Mouse (Mus musculus): Measurements from ENCODE around the gene Col4a3bp.
"Not testable (repeated sequence)": the region's sequence is repeated elsewhere in the genome, so short reads cannot be mapped to it uniquely, and the experiment has no call there.

Gene Col4a3bp

GRCm38 (mm10) chr13:96658936-96659335, 116.5 kb downstream of the Col4a3bp start:
- no peak for DNase-seq

GRCm38 (mm10) chr13:96660095-96660860, 117.9 kb downstream of the Col4a3bp start:
- no peak for DNase-seq

DNA sequence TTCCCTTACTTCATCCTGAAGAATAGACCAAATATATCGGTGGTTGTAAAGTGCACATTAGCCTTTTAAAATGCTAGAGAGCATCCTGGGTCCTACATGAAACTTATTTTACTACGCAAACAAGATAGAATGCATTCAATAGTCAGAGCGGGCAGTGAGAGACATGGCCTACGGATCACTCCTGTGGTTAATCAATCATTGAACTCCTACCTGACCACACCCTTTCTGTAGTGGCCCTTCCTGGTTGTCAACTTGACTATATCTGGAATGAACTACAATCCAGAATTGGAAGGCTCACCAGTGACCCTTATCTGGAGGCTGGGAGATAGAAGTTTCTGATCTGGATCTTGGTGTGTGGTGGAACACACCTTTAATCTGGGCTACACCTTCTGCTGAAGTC, 120.7 kb downstream of the Col4a3bp start:
- not testable (repeated sequence) for DNase-seq

DNA sequence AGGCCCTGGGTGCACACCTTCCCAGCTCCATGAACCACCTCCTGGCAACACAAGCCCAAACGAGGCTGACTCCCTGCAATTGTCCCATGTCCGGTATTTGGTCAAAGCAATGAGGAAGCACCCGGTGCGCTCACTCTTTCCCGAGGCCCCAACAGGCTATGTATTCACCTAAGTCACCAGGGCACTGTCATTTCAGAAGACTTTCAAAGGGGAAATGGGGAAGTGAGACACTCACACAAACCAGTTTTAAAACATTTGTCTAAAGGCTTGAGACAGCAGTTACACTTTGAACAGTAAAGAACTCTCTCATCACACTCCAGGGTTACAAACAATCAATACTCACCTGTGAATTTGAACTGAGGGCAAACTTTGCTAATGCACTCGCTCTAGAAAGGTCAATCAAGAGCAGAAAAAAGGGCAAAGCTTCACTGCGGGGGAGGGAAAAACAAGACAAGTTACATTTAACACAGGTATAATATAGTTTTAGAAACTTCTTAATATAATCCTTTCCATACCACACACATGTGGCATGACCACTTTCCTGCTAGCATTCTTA, 122.1 kb downstream of the Col4a3bp start:
- DNase-seq = no peak

GRCm38 (mm10) chr13:96670019-96670405, 127.6 kb downstream of the Col4a3bp start:
- DNase-seq = no peak

DNA sequence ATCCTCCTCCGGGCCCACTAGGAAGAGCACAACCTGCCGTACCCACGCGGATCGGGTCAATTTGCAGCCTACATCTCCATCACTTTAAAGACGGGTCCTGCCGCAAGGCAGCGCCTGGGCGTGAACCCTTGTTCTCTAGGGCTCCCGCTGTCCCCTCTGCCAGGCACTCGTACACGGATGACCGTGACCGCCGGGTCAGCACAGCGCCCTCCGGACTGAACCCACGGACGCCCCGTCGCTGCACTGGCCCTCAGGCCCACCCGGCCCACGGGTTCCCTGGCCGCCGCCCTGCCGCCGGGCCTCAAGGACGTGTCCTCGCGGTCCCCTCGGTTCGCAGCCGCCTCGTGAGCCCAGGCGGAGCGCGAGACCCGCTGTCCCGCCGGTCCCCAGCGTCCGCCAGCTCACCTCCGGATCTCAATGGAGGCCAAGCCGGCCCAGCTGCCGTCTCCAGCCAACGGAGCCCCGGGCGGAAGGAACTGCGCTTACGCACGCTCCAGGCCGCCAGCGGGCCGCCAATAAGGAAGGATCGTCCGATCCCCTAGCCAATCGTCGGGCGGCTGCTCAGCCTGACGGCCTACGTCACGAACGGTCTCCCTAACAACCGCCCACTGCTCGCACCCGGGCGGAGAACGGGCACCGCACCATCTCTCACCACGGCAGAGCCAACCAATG, 128.1 kb downstream of the Col4a3bp start, which contains the start of gene Hmgcr:
TSS of gene Hmgcr (minus strand) at position 531 of the 672 bp plus-strand sequence.
- DNase-seq = peak; percentile 97

GRCm38 (mm10) chr13:96671078-96671905, 128.9 kb downstream of the Col4a3bp start:
- peak; percentile 19 for DNase-seq

DNA sequence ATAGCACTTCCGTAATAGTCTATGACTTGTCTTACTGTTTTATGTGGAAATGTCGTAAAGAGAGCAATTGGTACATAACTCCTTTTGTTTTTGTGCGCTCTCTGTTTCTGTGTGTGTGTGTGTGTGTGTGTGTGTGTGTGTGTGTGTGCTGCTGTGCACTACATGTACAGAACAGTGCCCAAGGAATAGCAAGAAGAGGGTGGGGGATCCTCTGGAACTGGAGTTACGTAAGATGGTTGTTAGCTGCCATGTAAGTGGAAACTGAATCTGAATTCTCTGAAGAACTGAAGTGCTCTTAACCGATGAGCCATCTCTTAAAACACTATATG, 129.5 kb downstream of the Col4a3bp start:
- no peak for DNase-seq

DNA sequence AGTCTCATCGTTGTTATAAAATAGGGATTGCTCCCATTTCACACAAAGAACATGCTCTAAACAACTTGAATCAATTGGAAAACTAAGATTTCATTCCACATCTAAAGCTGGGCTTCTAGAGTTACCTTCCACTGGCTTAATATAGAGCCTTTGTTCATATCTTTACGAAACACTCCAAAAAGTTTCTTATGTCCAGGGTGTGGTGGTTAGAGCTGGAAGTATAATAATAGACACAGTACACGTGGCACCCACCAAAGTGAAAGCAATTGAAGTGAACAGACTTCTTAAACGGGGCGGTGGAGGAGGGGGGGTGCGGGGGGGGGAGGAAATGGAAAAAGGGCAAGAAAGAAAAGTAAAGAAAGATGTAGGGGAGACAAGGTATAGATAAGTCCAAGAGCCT, 129.9 kb downstream of the Col4a3bp start:
- DNase-seq = no peak

DNA sequence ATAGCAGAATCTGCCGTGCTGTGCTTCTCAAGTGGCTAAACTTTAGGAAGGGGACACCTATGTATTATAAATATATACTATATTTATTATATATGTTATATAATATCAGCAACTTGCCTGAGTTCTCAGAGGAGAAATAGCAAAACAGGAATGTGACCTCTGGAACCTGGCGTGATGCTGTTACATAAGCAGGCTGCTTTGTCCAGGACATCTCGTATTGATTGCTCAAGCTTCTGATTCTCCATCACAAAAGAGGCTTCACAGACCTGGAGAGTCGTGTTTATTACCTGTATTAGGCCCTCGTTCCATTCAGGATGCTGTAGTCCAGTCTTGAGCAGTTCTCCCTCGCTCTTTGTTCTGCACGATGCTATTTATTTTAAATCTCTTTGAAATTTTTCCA, 131.4 kb downstream of the Col4a3bp start:
- no peak for DNase-seq

- DNase-seq = no peak
Observed at GRCm38 (mm10) chr13:96675756-96676155, 133.3 kb downstream of the Col4a3bp start.

DNA sequence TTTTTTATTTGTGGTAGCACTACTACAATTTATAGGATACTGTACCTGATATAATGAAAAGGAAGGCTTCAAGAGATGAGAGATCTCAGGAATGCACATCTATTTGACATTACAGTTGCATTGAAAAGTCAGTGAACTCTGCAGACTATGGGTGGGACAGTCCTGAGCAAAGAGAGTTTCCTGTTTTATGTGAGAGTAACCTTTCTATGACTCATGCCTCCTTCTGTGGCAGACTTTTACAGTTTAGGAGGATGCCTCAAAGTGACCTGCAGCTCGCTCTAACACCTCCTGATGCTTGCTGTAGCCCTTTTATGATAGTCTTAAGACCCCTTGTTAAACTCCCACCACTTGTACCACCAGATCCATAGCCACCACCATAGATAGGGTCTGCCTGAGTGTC, 134.7 kb downstream of the Col4a3bp start:
- DNase-seq = no peak

DNA sequence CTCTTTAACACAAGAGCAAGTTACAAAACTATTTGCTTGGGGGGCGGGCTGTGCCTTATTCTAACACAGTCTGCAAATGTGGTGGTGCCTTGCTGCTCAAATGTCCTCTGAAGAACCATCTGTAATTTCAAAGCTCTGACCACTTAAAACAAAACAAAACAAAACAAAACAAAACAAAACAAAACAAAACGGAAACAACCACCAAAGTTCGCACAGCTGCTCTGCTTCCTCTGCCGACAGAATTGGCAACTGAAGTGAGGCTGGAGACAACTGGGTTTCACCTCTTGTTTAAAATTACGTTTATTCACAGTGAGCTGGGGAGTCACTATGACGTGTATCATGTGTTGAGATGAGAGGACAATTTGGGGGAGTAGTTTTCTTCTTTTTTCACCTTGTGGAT, 136.2 kb downstream of the Col4a3bp start:
- DNase-seq = no peak

- no peak for DNase-seq
Observed at GRCm38 (mm10) chr13:96680163-96681087, 138.0 kb downstream of the Col4a3bp start.

DNA sequence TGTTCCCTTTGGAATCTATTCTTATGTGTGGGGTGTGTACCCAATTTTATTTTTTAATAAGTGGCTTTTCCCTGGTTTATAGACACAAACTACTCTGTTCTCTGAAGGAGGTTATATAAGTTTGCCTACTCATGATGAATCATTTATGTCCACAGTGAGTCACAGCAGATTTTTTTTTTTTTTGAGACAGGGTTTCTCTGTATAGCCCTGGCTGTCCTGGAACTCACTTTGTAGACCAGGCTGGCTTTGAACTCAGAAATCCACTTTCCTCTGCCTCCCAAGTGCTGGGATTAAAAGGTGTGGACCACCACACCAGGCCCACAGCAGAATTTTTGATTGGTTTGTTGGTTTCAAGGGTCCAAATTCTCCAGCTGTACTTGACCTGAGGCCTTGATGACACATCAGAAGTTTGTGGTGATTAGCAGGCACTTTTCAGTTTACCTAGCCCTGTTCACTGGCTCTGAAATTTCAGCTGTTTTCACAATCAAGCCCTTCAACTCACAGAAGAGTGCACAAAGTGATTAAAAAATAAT, 138.7 kb downstream of the Col4a3bp start:
- no peak for DNase-seq

- no peak for DNase-seq
Observed at GRCm38 (mm10) chr13:96684779-96685178, 142.4 kb downstream of the Col4a3bp start.

DNA sequence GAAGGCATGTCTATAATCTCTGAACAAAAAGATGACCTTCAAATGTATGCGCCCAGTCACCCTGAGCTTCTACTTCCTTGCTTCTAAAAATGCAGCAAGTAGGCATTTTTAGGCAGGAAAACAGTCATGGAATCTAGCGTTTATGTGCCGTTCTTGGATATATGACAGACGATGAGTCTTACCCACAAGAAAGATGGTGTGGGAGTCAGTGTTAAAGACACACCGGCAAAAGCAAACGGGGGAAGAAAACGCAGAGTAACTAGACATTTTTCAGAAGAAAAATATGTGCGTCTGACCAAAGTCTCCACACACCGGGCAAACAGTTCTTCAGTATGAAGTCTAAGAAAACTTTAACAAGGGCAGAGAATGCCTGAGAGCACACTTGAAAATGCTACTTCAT, 144.8 kb downstream of the Col4a3bp start:
- DNase-seq = no peak
